17 mouse cellular contexts compared by ENCODE assay signal in genomic region chr17:30340495-30341126, GRCm38 (mm10).
A peak's percentile ranks its signal among the peaks of the same experiment; 100 is the strongest.
DNase-seq lines count a peak whose midpoint lies in the region; ATAC-seq lines count a peak whose summit lies in the region.
"Had no signal": no experiment of that assay in that cellular context is flagged by ENCODE, and none has a peak within 500 bp of the region (broad histone marks: within the 10 kb centered on the region; RNA-seq: fewer than 3 reads in every experiment).

No protein-coding gene starts in this region.

- H3K36me3 ChIP-seq in forebrain, embryonic 14.5 days (ENCODE audit: control insufficient read depth, insufficient read depth, low read length) = no peaks in the 10 kb centered on the region
- H3K36me3 ChIP-seq in forebrain, embryonic 15.5 days = no peaks in the 10 kb centered on the region
- H3K36me3 ChIP-seq in hindbrain, embryonic 15.5 days = no peaks in the 10 kb centered on the region
- no peaks in the 10 kb centered on the region for H3K36me3 ChIP-seq in midbrain, embryonic 15.5 days (replicated peaks)
- H3K36me3 ChIP-seq in kidney, embryonic 16.5 days (ENCODE audit: insufficient read depth, low read length) = no peaks in the 10 kb centered on the region
- H3K36me3 ChIP-seq: embryonic facial prominence, embryonic 10.5 days; lung, embryonic 15.5 days had no signal

- no peak for ATAC-seq in forebrain, embryonic 14.5 days
- ATAC-seq in forebrain, embryonic 15.5 days (replicated peaks) = no peak
- peak; percentile 38; the same call in 1 of the 2 replicates for ATAC-seq in hindbrain, embryonic 15.5 days (ENCODE audit: low FRiP score, low read depth)
- no peak for ATAC-seq in midbrain, embryonic 15.5 days (replicated peaks)
- ATAC-seq in kidney, embryonic 16.5 days (ENCODE audit: low FRiP score, low TSS enrichment) = no peak

- H3K9ac ChIP-seq in forebrain, embryonic 14.5 days (ENCODE audit: low read length) = no peak overlapping the region
- H3K9ac ChIP-seq in forebrain, embryonic 15.5 days (replicated peaks) = no peak overlapping the region
- H3K9ac ChIP-seq in hindbrain, embryonic 15.5 days = no peak overlapping the region
- H3K9ac ChIP-seq in midbrain, embryonic 15.5 days = no peak overlapping the region
- H3K9ac ChIP-seq in kidney, embryonic 16.5 days (replicated peaks; ENCODE audit: low read length) = no peak overlapping the region
- H3K9ac ChIP-seq: lung, embryonic 15.5 days had no signal

- DNase-seq in forebrain, embryonic 14.5 days (ENCODE audit: low spot score) = peak; percentile 33
- DNase-seq in ES-CJ7 (ENCODE audit: low read depth, low spot score) = peak; percentile 16
- DNase-seq in kidney, adult 9 months = no peak
- DNase-seq in gastrocnemius, postnatal 14 days = no peak
- DNase-seq: adrenal gland, adult 8-10 months; cerebellum, postnatal 14 days; heart, postnatal 10 days; kidney, postnatal 25 days had no signal

- H3K9me3 ChIP-seq in forebrain, embryonic 14.5 days (replicated peaks; ENCODE audit: control insufficient read depth, low read length) = no peaks in the 10 kb centered on the region
- no peaks in the 10 kb centered on the region for H3K9me3 ChIP-seq in forebrain, embryonic 15.5 days
- H3K9me3 ChIP-seq in hindbrain, embryonic 15.5 days = no peaks in the 10 kb centered on the region
- H3K9me3 ChIP-seq in midbrain, embryonic 15.5 days = no peaks in the 10 kb centered on the region
- no peaks in the 10 kb centered on the region for H3K9me3 ChIP-seq in kidney, embryonic 16.5 days (ENCODE audit: low read length)
- H3K9me3 ChIP-seq: embryonic facial prominence, embryonic 10.5 days; lung, embryonic 15.5 days had no signal

- H3K4me2 ChIP-seq in forebrain, embryonic 14.5 days (ENCODE audit: low read length) = no peak overlapping the region
- no peak overlapping the region for H3K4me2 ChIP-seq in forebrain, embryonic 15.5 days (replicated peaks)
- no peak overlapping the region for H3K4me2 ChIP-seq in hindbrain, embryonic 15.5 days
- H3K4me2 ChIP-seq in midbrain, embryonic 15.5 days = no peak overlapping the region
- H3K4me2 ChIP-seq in kidney, embryonic 16.5 days (replicated peaks; ENCODE audit: low read depth, low read length) = no peak overlapping the region
- H3K4me2 ChIP-seq: liver, embryonic 11.5 days; lung, embryonic 15.5 days had no signal

- no peaks in the 10 kb centered on the region for H3K27me3 ChIP-seq in forebrain, embryonic 14.5 days (replicated peaks; ENCODE audit: control insufficient read depth, insufficient read depth, low read length)
- H3K27me3 ChIP-seq in forebrain, embryonic 15.5 days = no peaks in the 10 kb centered on the region
- no peaks in the 10 kb centered on the region for H3K27me3 ChIP-seq in hindbrain, embryonic 15.5 days
- H3K27me3 ChIP-seq in midbrain, embryonic 15.5 days (replicated peaks) = no peaks in the 10 kb centered on the region
- no peaks in the 10 kb centered on the region for H3K27me3 ChIP-seq in kidney, embryonic 16.5 days (ENCODE audit: insufficient read depth, low read length)
- H3K27me3 ChIP-seq: lung, embryonic 15.5 days had no signal

- intact Hi-C loops in gastrocnemius, postnatal 14 days (cut with DNase I; ENCODE audit: low total_unique reads) = no loop called here

- 69% methylated on average over 13 of the region's 13 CpGs for WGBS in forebrain, embryonic 14.5 days
- WGBS in forebrain, embryonic 15.5 days = 73% methylated on average over 13 of the region's 13 CpGs
- 49% methylated on average over 13 of the region's 13 CpGs for WGBS in hindbrain, embryonic 15.5 days
- 68% methylated on average over 13 of the region's 13 CpGs for WGBS in midbrain, embryonic 15.5 days
- 69% methylated on average over 13 of the region's 13 CpGs for WGBS in kidney, embryonic 16.5 days

- no peak overlapping the region for H3K27ac ChIP-seq in forebrain, embryonic 14.5 days (ENCODE audit: low read depth, low read length)
- no peak overlapping the region; the same call in 1 of the 2 replicates for H3K27ac ChIP-seq in forebrain, embryonic 15.5 days (replicated peaks)
- peak overlapping the region; percentile 51 for H3K27ac ChIP-seq in hindbrain, embryonic 15.5 days (replicated peaks)
- peak overlapping the region; percentile 59 for H3K27ac ChIP-seq in midbrain, embryonic 15.5 days
- no peak overlapping the region for H3K27ac ChIP-seq in kidney, embryonic 16.5 days (ENCODE audit: low read length)
- H3K27ac ChIP-seq: embryonic facial prominence, embryonic 10.5 days; lung, embryonic 15.5 days had no signal

- H3K4me1 ChIP-seq in forebrain, embryonic 14.5 days (ENCODE audit: control insufficient read depth, insufficient read depth, low read length) = peaks cover 11% of the 10 kb centered on the region
- H3K4me1 ChIP-seq in forebrain, embryonic 15.5 days = peaks cover 14% of the 10 kb centered on the region
- H3K4me1 ChIP-seq in hindbrain, embryonic 15.5 days (replicated peaks) = peaks cover 31% of the 10 kb centered on the region
- H3K4me1 ChIP-seq in midbrain, embryonic 15.5 days = peaks cover 21% of the 10 kb centered on the region
- peaks cover 9% of the 10 kb centered on the region for H3K4me1 ChIP-seq in kidney, embryonic 16.5 days (ENCODE audit: insufficient read depth, low read length)

- no peak overlapping the region for H3K4me3 ChIP-seq in forebrain, embryonic 14.5 days (ENCODE audit: low read depth, low read length)
- H3K4me3 ChIP-seq in forebrain, embryonic 15.5 days = no peak overlapping the region
- H3K4me3 ChIP-seq in hindbrain, embryonic 15.5 days = no peak overlapping the region
- H3K4me3 ChIP-seq in midbrain, embryonic 15.5 days = no peak overlapping the region
- no peak overlapping the region for H3K4me3 ChIP-seq in kidney, embryonic 16.5 days (ENCODE audit: low read length)
- H3K4me3 ChIP-seq: embryonic facial prominence, embryonic 10.5 days; erythroblast, embryonic 14.5 days; lung, embryonic 15.5 days; myocyte had no signal

Comparison
In these comparisons a context has a peak if more than half of its experiments do, and no peak if none do; other contexts are left out.
1. DNase-seq: peak in forebrain, embryonic 14.5 days (single experiment) and ES-CJ7 (single experiment); none in kidney, adult 9 months (single experiment) and gastrocnemius, postnatal 14 days (single experiment).
2. H3K27ac ChIP-seq: peak in hindbrain, embryonic 15.5 days (single experiment) and midbrain, embryonic 15.5 days (single experiment); none in forebrain, embryonic 14.5 days (single experiment), forebrain, embryonic 15.5 days (single experiment) and kidney, embryonic 16.5 days (single experiment).